Mouse (Mus musculus) adrenal gland, postnatal 10 days (tissue): Measurements from ENCODE around the gene Eppin. TPM values are rescaled to one million over a fixed set of nuclear protein-coding genes. Genes with fewer than 3 reads are reported as not detected.

Source experiments
- DNase-seq: peaks from one replicate; pipeline ENCODE4 v3.0.0; 2021; ENCODE audit warnings: mixed read lengths
- total RNA-seq, 2 experiments: library from RNA; stranded (reverse); gene quantifications; 2 replicates each; pipeline ENCODE4 v1.2.3; 2021

Eppin gene
- total RNA-seq, 2 experiments from 2014 or later: not detected

- no peak for DNase-seq
Observed at GRCm38 (mm10) chr2:164558991-164559645, 34.3 kb downstream of the Eppin start.

- no peak for DNase-seq
Observed at GRCm38 (mm10) chr2:164558426-164558825, 35.0 kb downstream of the Eppin start.

- no peak for DNase-seq
Observed at GRCm38 (mm10) chr2:164551502-164551901, 41.9 kb downstream of the Eppin start.

- no peak for DNase-seq
Observed at GRCm38 (mm10) chr2:164550895-164551269, 42.5 kb downstream of the Eppin start.

GRCm38 (mm10) chr2:164549963-164550894 is 43.2 kb downstream of the Eppin start:
- no peak for DNase-seq

GRCm38 (mm10) chr2:164549338-164549737 is 44.1 kb downstream of the Eppin start:
- DNase-seq: no peak

- no peak for DNase-seq
Observed at GRCm38 (mm10) chr2:164544454-164545097, 48.8 kb downstream of the Eppin start.

GRCm38 (mm10) chr2:164543745-164544144 is 49.6 kb downstream of the Eppin start:
- no peak for DNase-seq

GRCm38 (mm10) chr2:164542598-164542997 is 50.8 kb downstream of the Eppin start:
- no peak for DNase-seq

- DNase-seq: no peak
Observed at GRCm38 (mm10) chr2:164542132-164542531, 51.3 kb downstream of the Eppin start.

- no peak for DNase-seq
Observed at GRCm38 (mm10) chr2:164540652-164541427, 52.6 kb downstream of the Eppin start.

Other genes starting within 250 kb of the Eppin start
- gene Slpi, start 204.5 kb downstream of the Eppin start, total RNA-seq: 10 to 100 TPM in 1 of 2 experiments, 1 to 10 TPM in 1; 9.1 to 13.2 TPM
- under 1 TPM in 1 of 2 experiments, not detected in 1; 0.15 TPM for gene Rbpjl, start 190.5 kb downstream of the Eppin start, total RNA-seq
- 1 to 10 TPM; 2.3 to 2.7 TPM for gene Matn4, start 188.4 kb downstream of the Eppin start, total RNA-seq
- 100 to 1,000 TPM; 101 to 246 TPM for gene Sdc4, start 149.7 kb downstream of the Eppin start, total RNA-seq
- 10 to 100 TPM; 31.7 to 34.5 TPM for gene Sys1, start 136.6 kb downstream of the Eppin start, total RNA-seq
- gene Gm20458, start 132.6 kb downstream of the Eppin start, total RNA-seq: 1 to 10 TPM; 2.5 to 4.8 TPM
- gene Trp53tg5, start 119.9 kb downstream of the Eppin start, total RNA-seq: not detected
- gene Dbndd2, start 107.5 kb downstream of the Eppin start, total RNA-seq: 10 to 100 TPM; 13.1 to 20.5 TPM
- 10 to 100 TPM; 87.4 to 93.0 TPM for gene Pigt, start 96.1 kb downstream of the Eppin start, total RNA-seq
- gene Wfdc2, start 31.2 kb downstream of the Eppin start, total RNA-seq: 1 to 10 TPM; 1.9 to 2.9 TPM
- not detected for gene Spint3, start 20.1 kb downstream of the Eppin start, total RNA-seq
- 1 to 10 TPM in 1 of 2 experiments, under 1 TPM in 1; 0.51 to 1.0 TPM for gene Wfdc6a, start 8.1 kb downstream of the Eppin start, total RNA-seq
- gene Wfdc6b, start 19.9 kb upstream of the Eppin start, total RNA-seq: not detected
- under 1 TPM in 1 of 2 experiments, not detected in 1; 0.09 TPM for gene Wfdc8, start 20.0 kb upstream of the Eppin start, total RNA-seq
- not detected for gene Wfdc16, start 45.2 kb upstream of the Eppin start, total RNA-seq
- gene Wfdc10, start 62.5 kb upstream of the Eppin start, total RNA-seq: not detected
- gene Wfdc9, start 63.0 kb upstream of the Eppin start, total RNA-seq: not detected
- gene Wfdc11, start 80.5 kb upstream of the Eppin start, total RNA-seq: not detected
- gene Wfdc13, start 91.5 kb upstream of the Eppin start, total RNA-seq: not detected
- gene Spint4, start 104.9 kb upstream of the Eppin start, total RNA-seq: not detected
- not detected for gene Spint5, start 121.7 kb upstream of the Eppin start, total RNA-seq
- under 1 TPM; 0.54 to 0.70 TPM for gene Wfdc3, start 152.3 kb upstream of the Eppin start, total RNA-seq
- gene Dnttip1, start 152.4 kb upstream of the Eppin start, total RNA-seq: 10 to 100 TPM; 39.1 to 42.1 TPM
- gene Ube2c, start 176.3 kb upstream of the Eppin start, total RNA-seq: 10 to 100 TPM; 28.1 to 33.7 TPM
- gene Tnnc2, start 186.4 kb upstream of the Eppin start, total RNA-seq: 100 to 1,000 TPM; 221 to 908 TPM
- 10 to 100 TPM; 36.9 to 39.0 TPM for gene Snx21, start 192.2 kb upstream of the Eppin start, total RNA-seq
- gene Acot8, start 211.3 kb upstream of the Eppin start, total RNA-seq: 10 to 100 TPM; 28.6 to 33.9 TPM
- 1 to 10 TPM; 4.0 to 4.1 TPM for gene Zswim3, start 211.5 kb upstream of the Eppin start, total RNA-seq
- 1 to 10 TPM; 6.9 to 8.5 TPM for gene Zswim1, start 229.1 kb upstream of the Eppin start, total RNA-seq
- gene Spata25, start 234.9 kb upstream of the Eppin start, total RNA-seq: not detected
- gene Ctsa, start 239.3 kb upstream of the Eppin start, total RNA-seq: 100 to 1,000 TPM; 100 to 103 TPM
- gene Neurl2, start 239.9 kb upstream of the Eppin start, total RNA-seq: 1 to 10 TPM; 3.4 to 8.0 TPM